Mouse (Mus musculus) layer of hippocampus, adult 11-12 months (tissue): Measurements from ENCODE around the gene Gtpbp4.
"Not testable (repeated sequence)": the region's sequence is repeated elsewhere in the genome, so short reads cannot be mapped to it uniquely, and the experiment has no call there.

Experiments
- DNase-seq: peaks from one replicate; pipeline ENCODE4 v3.0.0; 2022; ENCODE audit warnings: low spot score

Gene Gtpbp4

DNA sequence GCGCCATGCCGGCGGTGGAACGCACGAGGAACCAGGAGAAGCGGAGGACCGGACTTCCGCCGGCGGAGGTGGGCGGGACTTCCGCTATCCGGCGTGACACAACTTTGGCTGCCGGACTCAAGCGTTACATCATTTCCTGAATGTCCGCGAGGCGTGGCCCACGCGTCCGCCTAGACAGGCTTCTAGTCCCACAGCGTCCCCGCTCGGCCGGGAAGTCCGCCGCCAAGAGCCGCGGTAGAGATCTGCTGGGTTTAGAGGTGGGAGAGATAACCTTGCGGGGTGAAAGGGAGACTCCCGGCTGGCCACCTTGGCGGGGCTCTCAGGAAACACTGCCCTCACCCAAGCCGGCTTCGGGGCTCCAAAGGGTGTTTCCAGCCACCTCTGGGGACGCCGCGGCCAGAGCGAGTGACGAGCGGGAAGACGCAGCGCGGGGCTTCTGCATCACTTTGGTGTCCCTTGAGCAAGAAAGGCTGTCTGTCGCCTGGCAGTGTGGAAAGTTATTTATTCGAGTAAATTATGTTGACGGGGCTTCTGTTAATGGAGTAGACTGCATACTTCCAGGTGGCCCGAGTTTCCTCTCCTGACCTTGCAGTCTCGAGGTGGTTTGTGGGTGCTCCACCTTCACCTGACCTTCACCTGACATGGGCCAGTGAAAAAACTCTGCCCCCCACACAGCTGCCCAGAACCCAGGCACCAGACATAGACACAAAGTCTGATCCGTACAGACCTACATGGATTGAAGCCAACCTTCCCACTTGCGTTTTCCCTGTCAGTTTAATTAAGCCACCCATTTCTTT is at the start of gene Gtpbp4:
TSS of gene Gtpbp4 (minus strand) at position 94 of the 797 bp plus-strand sequence.
- DNase-seq = peak; percentile 97

DNA sequence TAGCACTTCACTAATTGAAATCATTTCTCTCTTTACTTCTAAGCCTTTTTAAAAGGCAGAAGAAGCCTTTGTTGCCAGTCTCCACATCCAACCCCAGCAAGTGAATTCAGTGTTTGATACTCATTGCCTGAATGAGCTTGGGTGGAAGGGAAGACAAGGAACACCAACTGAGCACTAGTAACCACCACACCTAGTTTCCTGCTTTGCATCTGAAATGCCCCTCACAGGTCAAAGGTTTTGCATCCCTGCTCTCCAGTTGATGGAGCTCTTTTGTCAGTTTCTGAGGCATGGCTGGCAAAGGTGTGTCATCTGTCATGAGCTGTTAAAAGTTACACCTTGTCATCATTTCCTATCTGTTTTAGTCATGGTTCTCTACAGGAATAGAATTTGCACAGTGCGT is 48.8 kb upstream of the Gtpbp4 start:
- DNase-seq = no peak

DNA sequence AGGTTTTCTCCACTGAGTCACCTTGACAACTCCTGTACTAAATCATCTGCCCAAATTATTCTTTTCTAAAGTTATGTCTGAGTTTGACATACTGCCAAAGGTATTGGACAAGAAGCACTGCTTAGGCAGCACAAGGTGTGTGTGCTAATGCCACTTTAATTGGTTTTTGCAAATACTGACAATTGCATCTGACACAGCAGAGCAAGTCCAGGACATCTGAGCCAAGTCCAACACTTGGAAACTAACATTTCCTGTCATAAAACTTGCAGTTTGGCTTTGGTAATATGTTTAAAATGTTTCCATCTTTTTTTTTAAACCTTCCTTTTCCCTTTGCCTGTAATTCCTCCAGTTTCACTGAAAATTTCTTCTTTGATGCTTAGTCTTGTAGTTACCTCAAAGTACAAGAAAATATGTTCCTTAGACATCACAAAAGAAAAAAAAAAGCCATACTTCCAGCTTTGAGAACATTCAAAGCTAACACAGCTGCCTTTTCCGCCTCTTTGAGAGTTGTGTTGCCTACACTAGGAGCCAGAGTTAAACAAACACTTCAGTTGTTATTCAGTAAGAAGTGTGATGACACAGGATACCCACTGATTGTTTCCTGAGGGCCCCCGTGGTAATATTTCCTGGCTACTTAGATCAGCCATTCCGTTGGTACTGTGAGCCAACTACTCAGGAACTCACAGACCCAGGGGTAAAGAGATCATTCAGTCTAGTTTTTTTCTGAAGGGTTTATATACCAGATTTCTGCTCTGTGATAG is 47.6 kb upstream of the Gtpbp4 start:
- DNase-seq = no peak

DNA sequence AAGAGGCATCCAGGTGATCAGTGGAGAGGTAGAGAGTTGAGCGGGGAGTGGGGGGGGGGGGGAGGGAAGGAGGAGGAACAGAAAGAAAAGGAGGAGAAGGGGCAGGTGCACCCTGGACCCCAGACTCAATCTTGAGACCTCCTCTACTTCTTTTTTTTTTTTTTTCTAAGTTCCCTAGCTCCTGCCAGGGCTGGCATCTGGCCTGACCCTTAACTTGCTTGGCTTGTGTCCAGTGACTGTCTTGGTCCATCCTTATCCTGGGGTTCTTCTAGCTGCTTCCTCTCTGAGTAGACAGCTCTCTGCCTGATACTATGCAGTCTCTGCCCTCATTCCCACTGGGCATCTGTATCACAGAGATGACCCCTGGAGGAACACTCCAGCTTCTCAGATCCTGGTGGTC is 44.7 kb upstream of the Gtpbp4 start:
- DNase-seq = no peak

DNA sequence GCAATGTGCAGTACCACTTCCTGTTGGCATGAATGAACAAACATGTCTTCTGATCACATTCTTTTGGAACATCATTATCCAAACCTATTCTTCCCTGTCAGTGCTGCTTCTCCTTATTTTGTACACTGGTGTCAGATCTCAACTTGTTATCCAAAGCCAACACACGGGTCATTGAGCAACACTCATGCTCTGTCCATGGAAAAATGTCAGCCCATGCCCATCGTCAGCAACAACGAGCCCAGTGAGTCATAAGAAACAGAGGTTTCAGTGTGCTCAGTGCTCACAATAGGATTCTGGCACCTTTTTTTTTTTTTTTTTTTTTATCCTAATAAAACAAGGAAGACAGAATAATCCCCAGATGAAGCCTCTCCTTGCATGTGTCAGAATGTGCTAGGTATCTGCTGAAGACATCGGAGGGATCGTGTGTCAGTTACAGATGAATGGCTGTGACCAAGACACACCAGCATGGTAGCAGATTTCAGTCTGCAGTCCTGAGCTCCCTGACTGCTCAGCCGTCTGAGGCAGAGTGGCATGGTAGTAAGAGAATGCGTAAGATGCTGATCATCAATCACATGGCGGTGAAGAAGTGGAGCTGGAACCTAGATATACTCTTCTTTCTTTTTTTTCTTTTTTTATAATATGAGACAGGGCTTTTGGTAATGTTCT is 36.2 kb upstream of the Gtpbp4 start:
- DNase-seq = no peak

DNA sequence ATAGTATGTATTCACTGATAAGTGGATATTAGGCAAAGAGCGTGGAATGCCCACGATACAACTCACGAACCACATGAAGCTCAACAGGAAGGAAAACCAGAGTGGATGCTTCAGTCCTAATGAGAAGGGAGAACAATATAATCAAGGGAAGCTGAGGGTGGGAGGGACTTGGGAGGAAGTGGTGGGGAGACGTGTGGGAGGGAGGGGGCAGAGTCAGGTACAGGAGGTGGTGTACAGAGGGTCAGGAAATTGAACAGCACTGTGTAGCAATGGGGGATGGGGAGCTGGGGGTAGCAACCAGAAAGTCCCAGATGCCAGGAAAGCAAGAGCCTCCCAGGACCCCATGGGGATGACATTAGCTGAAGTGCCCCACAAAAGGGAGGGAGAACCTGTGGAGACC is 34.5 kb upstream of the Gtpbp4 start:
- no peak for DNase-seq

DNA sequence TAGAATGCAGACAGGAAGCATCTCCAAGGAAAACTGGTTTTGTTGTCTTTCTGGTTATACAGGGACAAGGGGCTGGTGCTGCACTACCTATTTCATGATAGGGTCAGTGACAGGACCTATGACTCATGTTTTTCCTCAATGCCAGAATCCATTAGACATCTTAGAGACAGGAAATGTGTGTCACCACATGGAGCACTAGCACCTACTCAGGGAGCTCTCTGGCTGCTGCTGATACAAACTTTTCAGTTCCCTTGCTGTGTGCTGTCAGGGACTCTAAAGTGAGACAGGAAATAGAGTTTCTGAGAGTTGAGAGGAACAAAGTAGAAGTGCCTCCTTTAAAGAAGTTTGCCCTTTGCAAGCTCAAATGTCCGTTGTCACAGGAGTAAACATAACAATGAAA is 31.4 kb upstream of the Gtpbp4 start:
- no peak for DNase-seq

DNA sequence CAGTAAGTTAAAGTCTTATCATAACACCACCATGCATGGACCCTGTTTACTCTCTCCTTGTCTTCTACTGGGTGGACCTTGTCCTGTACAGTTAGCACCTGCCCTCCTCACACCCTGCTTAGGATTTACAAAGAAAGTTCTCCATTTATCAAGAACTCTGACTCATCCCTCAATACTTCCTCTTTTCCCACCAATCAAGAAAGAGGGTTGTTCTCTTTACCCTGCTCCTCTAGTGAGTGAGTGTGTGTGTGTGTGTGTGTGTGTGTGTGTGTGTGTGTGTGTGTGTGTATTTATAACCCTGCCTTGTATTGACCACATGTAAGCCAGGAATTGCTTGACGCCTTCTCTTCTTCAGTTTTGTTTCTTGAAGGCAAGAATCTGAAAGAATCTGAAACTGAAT is 26.7 kb upstream of the Gtpbp4 start:
- no peak for DNase-seq

DNA sequence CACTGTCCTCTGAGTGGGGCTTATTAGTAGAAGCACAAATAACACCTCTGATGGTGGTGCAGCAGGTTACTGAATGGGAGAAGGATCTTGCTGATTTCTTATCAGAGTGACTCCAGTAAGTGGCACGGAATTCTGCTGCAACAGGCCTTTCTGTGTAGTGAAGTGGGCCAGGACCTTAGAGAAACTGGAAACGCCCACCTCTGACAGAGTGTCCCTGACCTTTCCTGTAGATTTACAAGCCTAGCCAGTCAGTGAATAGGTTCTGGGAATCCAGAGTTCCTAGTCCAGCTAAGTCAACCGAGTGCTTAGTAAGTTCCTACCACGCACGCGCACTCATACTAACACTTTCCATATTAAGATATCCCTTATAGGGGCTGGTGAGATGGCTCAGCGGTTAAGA is 25.7 kb upstream of the Gtpbp4 start:
- no peak for DNase-seq

DNA sequence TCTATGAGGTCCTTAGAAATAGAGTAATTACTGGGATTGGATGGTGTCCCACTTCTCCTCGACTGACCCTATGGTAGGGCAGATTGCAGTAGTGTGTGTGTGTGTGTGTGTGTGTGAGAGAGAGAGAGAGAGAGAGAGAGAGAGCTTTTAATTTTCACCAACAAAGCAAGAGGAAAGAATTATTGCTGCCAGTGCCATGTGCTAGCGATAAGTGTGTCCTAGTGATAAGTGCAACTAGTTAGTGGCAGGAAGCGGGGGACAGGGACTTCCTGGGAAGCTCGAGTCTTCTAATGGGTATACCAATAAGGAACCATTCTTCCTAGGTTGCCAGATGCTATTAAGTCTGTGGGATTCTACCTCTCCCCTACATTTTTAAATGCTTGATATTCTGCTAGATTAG is 23.8 kb upstream of the Gtpbp4 start:
- DNase-seq = no peak

DNA sequence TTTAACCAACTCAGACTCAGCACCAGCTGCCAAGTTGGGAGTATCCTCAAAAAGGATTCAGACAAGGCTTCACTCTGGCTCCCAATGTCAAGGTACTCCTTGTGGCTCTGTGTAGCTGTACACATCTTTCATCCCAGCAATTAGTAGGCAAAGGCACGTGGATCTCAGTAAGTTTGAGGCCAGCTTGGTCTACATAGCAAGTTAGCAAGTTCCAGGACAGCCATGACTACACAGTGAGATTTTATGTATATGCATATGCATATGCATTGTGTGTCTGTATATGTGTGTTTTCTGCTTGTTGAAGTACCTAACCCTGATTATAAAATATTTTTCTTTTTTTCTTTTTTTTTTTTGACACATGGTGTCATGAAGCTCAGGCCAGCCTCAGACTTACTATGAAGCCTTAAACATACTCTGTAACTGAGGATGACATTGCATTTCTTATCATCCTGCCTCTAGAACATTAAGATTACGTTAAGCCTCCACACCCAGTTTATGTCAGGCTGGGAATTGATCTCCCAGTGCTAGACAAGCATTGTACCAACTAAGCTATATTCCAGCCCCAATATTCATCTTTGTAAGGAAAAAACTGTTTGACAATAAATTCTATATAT is 23.2 kb upstream of the Gtpbp4 start:
- no peak for DNase-seq

DNA sequence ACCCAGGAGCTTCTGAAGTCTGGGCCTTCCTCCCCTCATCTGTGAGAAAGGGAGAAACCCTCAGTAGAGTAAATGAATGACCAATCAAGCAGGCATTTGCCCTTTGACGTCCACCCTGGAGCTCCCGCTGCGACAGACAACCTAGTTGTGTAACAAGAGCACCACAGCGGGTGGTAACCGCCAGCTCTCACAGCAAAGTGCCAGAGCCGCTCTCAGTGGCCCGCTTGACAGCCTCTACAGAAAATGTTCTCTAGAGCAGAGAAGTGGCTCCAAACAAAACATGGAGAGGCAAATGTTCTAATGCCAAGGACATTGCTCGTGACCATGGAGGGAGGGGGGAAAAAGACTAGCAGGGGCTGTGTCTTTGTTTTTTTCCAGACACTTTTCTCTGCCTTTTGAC is 21.3 kb upstream of the Gtpbp4 start:
- peak; percentile 12 for DNase-seq

DNA sequence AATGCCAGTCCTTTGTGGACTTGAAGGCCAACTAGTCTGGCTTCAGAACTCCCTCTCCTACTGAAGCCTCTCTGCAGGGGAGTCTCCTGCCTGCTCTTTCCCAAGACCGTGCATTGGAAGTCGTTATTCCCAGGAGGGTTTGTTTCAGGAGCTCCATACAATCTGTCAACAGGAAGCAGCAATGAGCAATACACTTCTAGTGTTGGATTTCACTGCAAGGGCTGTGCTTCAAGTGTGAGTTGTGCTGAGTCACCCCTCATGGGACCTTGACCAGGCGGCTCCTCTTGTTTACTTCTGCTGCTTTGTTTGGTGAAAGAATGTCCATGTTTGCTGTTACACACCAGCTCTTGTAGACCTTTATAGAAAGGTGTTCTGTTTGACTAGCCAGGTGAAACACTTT is 18.5 kb upstream of the Gtpbp4 start:
- no peak for DNase-seq

DNA sequence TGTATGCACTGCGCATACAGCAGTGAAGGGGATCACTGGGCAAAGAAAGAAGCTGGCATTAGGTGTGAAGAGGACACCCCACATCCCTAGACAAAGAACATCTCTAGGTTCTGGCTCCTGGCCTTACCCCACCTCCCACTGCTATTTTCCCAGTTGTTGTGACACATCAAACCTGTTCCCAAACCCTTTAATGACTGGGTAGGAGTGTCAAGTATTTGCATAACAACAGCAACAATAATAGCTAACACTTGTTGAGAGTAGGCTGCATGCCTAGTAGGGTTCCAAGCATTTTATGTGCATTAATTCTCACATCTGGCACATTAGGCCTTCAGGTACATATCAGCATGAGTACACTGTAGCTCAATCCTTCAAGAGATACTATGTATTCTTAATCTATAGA is 17.6 kb upstream of the Gtpbp4 start:
- no peak for DNase-seq

DNA sequence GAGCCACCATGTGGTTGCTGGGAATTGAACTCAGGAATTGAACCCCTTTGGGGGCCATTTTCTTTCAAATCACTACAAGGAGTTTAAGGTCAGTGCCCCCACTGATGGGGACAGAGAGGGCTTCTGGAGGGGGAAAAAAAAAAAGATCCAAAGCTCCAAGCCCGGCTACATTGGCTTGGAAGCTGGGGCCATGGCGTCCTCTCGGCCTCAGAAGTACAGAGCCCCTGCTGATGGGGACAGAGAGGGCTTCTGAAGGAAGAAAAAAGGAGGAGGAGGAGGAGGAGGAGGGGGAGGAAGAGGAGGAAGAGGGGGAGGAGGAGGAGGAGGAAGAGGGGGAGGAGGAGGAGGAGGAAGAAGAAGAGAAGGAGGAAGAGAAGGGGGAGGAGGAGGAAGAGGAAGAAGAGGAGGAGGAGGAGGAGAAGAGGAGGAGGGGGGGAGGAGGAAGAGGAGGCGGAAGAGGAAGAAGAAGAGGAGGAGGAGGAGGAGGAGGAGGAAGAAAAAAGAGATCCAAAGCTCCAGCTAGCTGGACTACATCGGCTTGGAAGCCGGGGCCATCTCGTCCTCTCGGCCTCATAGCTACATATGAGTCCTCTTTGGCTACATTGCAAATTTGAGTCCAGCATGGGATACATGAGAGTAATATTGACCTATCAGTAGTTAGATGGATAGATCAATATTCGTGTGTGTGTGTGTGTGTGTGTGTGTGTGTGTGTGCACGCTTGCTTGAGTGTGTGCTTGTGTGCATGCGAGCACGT is 15.9 kb upstream of the Gtpbp4 start:
- peak; percentile 37 for DNase-seq

DNA sequence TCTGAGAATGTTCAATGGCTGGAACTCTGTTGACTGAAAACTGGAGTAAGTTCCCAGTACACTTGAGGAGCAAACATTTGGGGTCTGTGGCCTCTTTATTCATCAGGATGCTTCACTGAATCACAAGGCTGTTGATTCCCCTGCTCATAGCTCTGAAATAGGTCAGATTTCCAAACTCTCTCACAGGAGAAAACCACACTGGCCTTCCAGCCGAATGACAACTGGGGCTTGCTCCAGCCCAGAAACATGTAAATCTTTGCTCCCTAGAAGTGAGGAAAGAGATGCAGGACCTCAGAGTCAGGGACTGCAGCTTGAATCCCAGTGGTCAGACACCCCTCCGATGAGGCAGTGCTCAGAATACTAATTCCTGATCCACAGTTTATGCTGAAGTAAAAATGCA is 7.4 kb upstream of the Gtpbp4 start:
- DNase-seq = no peak

DNA sequence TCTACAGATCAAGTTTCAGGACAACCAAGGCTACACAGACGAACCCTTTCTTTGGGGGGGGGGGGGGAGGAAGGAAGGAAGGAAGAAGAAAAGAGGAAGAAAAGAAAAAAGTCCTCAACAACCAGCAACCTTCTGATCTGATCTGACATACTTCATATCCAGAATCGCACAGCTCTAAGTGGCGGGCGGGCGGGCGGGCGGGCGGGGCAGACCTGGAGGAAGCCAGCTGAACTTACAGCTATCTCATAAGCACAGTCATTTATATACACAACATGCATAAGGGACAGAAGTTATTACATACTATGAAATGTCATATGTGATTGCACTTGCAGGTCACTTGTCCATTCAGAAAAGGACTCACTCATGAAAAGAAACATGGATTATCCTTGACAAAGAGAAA is 3.6 kb upstream of the Gtpbp4 start:
- no peak for DNase-seq

DNA sequence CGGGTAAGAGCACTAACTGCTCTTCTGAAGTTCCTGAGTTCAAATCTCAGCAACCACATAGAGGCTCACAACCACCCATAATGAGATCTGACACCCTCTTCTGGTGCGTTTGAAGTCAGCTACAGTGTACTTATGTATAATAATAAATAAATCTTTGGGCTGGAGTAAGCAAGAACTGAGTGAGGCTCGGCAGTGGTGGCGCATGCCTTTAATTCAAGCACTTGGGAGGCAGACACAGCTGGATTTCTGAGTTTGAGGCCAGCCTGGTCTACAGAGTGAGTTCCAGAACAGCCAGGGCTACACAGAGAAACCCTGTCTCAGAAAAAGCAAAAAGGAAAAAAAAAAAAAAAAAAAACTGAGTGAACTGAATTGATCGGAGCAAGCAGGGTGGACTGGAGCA is 1.3 kb upstream of the Gtpbp4 start:
- DNase-seq = not testable (repeated sequence)

DNA sequence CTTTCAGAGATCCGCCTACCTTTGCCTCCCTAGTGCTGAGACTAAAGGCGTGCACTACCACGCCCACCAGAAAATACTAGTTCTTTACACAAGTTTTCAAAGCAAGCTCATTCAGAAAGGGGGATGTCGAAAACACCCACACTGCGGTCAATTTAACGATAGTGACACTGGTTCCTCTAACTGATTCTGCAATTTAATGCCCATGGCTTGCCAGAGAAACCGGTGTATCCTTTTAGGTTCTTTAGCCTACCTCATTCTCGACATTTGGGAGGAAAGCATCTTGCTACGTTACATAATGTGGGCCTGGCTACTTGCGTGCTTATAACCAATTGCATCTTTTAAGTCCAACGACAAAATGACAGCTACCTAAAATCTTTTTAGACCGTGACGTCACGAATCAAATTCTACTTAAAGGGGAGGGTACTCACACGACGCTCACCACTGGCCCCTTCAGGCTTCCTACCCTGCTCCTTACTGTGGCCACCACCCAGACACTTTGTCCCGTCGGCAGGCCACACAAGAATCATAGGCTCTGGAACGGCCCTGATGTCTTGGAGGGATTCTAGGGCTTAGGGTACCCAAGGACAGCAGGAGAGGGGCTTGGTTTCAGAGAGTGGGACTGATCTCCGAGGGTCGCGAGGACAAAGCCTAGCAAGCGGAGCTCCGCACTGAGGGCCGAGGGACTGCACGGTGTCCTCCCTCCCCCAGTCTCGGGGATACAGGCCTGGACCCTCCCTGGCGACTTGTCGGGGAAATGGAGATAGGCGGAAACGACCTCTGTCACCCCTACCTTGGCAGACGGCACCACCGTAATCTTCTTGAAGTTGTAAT is 509 bp downstream of the Gtpbp4 start:
- no peak for DNase-seq

DNA sequence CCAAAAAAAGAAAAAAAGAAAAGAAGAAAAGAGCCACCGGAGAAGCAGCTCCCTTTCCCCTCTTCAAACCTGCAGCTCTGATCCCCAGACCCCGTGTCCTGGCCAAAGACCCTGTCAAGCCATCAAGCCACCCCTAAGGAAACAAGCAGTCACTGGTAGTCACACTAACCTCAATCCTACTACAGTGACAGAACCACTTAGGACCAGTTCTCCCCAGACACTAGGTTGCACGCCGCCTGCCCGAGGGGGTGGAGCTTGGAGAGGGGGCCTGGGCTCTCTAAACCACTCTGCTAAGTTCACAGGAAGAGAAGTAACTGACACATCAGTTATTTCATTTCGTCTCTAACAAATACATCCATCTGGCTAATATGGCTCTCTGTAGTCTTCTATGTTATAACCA is 3.7 kb downstream of the Gtpbp4 start:
- DNase-seq = no peak

DNA sequence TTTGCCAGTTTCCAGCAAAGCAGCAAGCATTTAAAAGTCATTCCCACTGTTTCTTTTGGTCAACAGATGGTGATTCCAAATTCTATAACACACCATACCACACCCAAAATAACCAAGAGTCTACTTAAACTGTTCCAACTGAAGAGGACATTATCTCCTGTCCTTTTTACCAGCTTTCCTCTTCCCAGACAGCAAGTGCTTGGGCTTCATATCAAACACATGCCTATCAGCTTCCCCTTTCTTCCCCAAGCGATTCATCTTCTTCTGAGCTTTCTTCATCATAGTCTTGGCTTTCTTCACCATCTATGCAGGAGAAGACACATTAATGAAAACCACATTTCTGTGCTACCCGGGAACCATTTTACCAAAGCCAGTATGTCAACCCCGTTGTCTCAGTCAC is 22.9 kb downstream of the Gtpbp4 start:
- DNase-seq = no peak
